Mouse (Mus musculus): ENCODE measurements at regions not wholly inside any gene's neighbourhood (a gene's known extent, or its start where the extent isn't known, plus 50 kb on each side); places are given as distances from the start of the nearest gene placed in this dataset.

GRCm38 (mm10) chr4:125289709-125290108, 162.1 kb upstream of the Zc3h12a start:
- ATAC-seq (replicated peaks; ENCODE audit: low FRiP score), result no peak
- Histone ChIP-seq H3K27me3 (peaks cover under 1% of the 10 kb centered on the region; the same call in 1 of the 2 replicates), H3K4me1 (no peaks in the 10 kb centered on the region), H3K4me3 (replicated peaks) (no peak overlapping the region), H3K4me2 (no peak overlapping the region), H3K9ac (no peak overlapping the region), H3K27ac (no peak overlapping the region), H3K36me3 (no peaks in the 10 kb centered on the region), H3K9me3 (replicated peaks) (no peaks in the 10 kb centered on the region)
- 19% methylated on average over 1 of the region's 1 CpGs for WGBS

DNA sequence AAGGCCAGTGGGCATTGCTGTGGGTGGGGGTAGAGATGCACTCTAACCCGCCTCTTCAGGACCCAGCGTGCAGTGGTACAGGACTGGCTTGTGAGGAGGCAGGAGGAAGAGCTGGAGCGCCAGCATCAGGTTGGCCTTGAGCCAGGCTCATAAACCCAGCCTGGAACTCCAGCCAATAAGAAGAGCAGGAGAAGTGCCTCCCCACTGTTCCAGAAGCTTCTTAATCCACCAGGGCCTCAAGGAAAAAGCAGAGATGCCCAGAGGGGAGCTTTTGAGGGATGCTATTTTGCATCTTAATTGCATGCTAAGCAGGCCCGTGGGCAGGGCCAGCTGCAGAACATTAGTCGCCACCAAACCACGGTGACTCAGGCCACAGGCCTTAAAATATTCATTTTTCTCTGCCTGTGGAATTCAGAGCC, 161.4 kb upstream of the Zc3h12a start:
- no peak overlapping the region for H3K27ac ChIP-seq
- 61% methylated on average over 6 of the region's 6 CpGs for WGBS
- H3K4me3 ChIP-seq (replicated peaks), result no peak overlapping the region
- H3K36me3 ChIP-seq, result no peaks in the 10 kb centered on the region
- no peak overlapping the region for H3K9ac ChIP-seq
- ATAC-seq (replicated peaks; ENCODE audit: low FRiP score), result no peak
- no peak overlapping the region for H3K4me2 ChIP-seq
- H3K9me3 ChIP-seq (replicated peaks), result no peaks in the 10 kb centered on the region
- peaks cover 6% of the 10 kb centered on the region; the same call in 1 of the 2 replicates for H3K27me3 ChIP-seq
- no peaks in the 10 kb centered on the region for H3K4me1 ChIP-seq

DNA sequence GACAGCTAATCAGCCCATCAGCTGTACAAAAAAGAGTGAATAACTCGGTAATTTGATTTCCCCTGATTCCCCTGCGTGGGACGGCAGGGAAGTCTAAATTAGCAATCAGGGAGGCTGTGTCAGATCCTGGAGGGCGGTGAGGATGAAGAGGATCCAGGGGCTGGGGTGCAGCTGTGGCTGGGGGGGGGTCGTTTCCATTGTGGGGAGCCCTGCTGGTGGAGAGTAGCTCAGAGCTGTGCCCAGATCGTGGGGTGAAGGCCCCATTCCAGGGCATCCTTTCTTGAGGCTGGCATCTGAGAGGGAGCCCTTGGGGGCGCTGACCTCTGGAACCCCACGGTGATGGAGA, 155.3 kb upstream of the Zc3h12a start:
- Histone ChIP-seq H3K27me3 (peaks cover 35% of the 10 kb centered on the region), H3K9ac (no peak overlapping the region)

GRCm38 (mm10) chr4:125282154-125282973, 154.7 kb upstream of the Zc3h12a start:
- no peaks in the 10 kb centered on the region for H3K36me3 ChIP-seq
- H3K4me2 ChIP-seq, result peak overlapping the region; percentile 3
- no peaks in the 10 kb centered on the region for H3K9me3 ChIP-seq (replicated peaks)
- 13% methylated on average over 21 of the region's 21 CpGs for WGBS
- H3K9ac ChIP-seq, result no peak overlapping the region
- ATAC-seq (replicated peaks; ENCODE audit: low FRiP score), result peak; percentile 73
- H3K4me1 ChIP-seq, result peaks cover 18% of the 10 kb centered on the region
- H3K27ac ChIP-seq, result no peak overlapping the region
- H3K4me3 ChIP-seq (replicated peaks), result no peak overlapping the region
- peaks cover 41% of the 10 kb centered on the region for H3K27me3 ChIP-seq

More for the DNA sequence above, 155.3 kb upstream of the Zc3h12a start:
- no peak overlapping the region for H3K27ac ChIP-seq
- H3K4me2 ChIP-seq, result no peak overlapping the region
- H3K36me3 ChIP-seq, result no peaks in the 10 kb centered on the region
- H3K4me1 ChIP-seq, result peaks cover 18% of the 10 kb centered on the region
- no peak for ATAC-seq (replicated peaks; ENCODE audit: low FRiP score)
- H3K9me3 ChIP-seq (replicated peaks), result no peaks in the 10 kb centered on the region
- 26% methylated on average over 8 of the region's 8 CpGs for WGBS
- H3K4me3 ChIP-seq (replicated peaks), result no peak overlapping the region

GRCm38 (mm10) chr4:125279165-125279564, 151.5 kb upstream of the Zc3h12a start:
- H3K4me1 ChIP-seq, result peaks cover 18% of the 10 kb centered on the region
- no peak overlapping the region for H3K27ac ChIP-seq
- peak; percentile 73 for ATAC-seq (replicated peaks; ENCODE audit: low FRiP score)
- no peak overlapping the region for H3K9ac ChIP-seq
- H3K27me3 ChIP-seq, result peaks cover 68% of the 10 kb centered on the region
- no peaks in the 10 kb centered on the region for H3K9me3 ChIP-seq (replicated peaks)
- H3K4me2 ChIP-seq, result 0 out of 2 replicates have a peak overlapping the region, but pooled peaks have one; percentile 21
- WGBS, result 4% methylated on average over 7 of the region's 7 CpGs
- no peak overlapping the region for H3K4me3 ChIP-seq (replicated peaks)
- H3K36me3 ChIP-seq, result no peaks in the 10 kb centered on the region

DNA sequence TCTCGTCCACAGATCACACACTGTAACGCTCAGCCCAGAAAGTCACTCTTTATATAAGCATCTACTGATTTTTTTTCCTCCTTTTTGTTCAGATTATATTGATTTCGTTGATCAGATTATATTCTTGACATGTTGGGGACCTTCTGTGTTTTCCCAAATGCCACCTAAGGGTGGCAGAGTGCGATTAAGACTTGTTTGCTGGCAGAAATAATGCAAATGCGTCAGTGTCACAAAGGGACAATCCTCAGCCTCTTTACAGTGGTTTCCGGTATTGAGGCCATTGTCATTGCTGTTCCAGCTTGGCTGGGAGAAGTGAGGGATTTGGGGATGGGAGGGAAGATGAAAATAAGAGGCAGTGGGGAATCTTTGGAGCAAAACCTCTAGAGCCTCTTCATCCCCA, 149.2 kb upstream of the Zc3h12a start:
- no peaks in the 10 kb centered on the region for H3K36me3 ChIP-seq
- no peak overlapping the region for H3K9ac ChIP-seq
- no peak overlapping the region for H3K4me2 ChIP-seq
- H3K9me3 ChIP-seq (replicated peaks), result no peaks in the 10 kb centered on the region
- no peak overlapping the region for H3K27ac ChIP-seq
- 0 out of 2 replicates have a peak, but pooled peaks cover 11% of the 10 kb centered on the region for H3K4me1 ChIP-seq
- H3K4me3 ChIP-seq (replicated peaks), result no peak overlapping the region
- H3K27me3 ChIP-seq, result peaks cover 71% of the 10 kb centered on the region
- no peak for ATAC-seq (replicated peaks; ENCODE audit: low FRiP score)
- 63% methylated on average over 6 of the region's 6 CpGs for WGBS

- Histone ChIP-seq H3K27me3 (peaks cover 66% of the 10 kb centered on the region), H3K4me3 (replicated peaks) (no peak overlapping the region), H3K9me3 (replicated peaks) (no peaks in the 10 kb centered on the region), H3K9ac (no peak overlapping the region), H3K36me3 (no peaks in the 10 kb centered on the region), H3K4me2 (no peak overlapping the region), H3K27ac (no peak overlapping the region), H3K4me1 (0 out of 2 replicates have a peak, but pooled peaks cover 11% of the 10 kb centered on the region)
- no peak for ATAC-seq (replicated peaks; ENCODE audit: low FRiP score)
- WGBS, result under 1% methylated on average over 13 of the region's 13 CpGs
Observed at GRCm38 (mm10) chr4:125275259-125275658, 147.6 kb upstream of the Zc3h12a start.

DNA sequence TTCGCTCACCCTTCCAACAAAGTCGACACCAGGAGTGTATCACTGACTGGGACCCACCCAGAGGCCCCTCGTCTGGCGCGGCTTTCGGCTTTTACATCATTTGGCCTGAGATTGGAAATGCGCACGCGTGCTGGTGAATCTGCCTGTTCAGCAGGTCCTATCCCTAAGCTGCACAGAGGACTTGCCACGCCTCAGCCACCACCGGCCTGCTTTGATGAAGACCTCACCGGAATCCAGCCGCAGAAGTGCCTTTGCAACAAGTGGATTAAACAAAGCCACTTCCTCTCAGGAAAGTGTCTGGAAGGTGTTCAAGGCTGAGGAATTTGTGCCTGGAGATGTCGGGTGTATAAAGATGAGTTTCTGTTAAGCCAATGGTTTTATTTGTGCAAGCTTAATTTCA, 143.3 kb upstream of the Zc3h12a start:
- WGBS, result 77% methylated on average over 14 of the region's 14 CpGs
- no peaks in the 10 kb centered on the region for H3K4me1 ChIP-seq
- H3K4me2 ChIP-seq, result no peak overlapping the region
- no peaks in the 10 kb centered on the region for H3K9me3 ChIP-seq (replicated peaks)
- ATAC-seq (replicated peaks; ENCODE audit: low FRiP score), result no peak
- H3K9ac ChIP-seq, result no peak overlapping the region
- H3K4me3 ChIP-seq (replicated peaks), result no peak overlapping the region
- H3K36me3 ChIP-seq, result no peaks in the 10 kb centered on the region
- H3K27ac ChIP-seq, result no peak overlapping the region
- peaks cover 61% of the 10 kb centered on the region for H3K27me3 ChIP-seq

GRCm38 (mm10) chr4:125266212-125266611, 138.6 kb upstream of the Zc3h12a start:
- H3K4me3 ChIP-seq (replicated peaks), result no peak overlapping the region
- no peak for ATAC-seq (replicated peaks; ENCODE audit: low FRiP score)
- WGBS, result 81% methylated on average over 1 of the region's 1 CpGs
- H3K9me3 ChIP-seq (replicated peaks), result no peaks in the 10 kb centered on the region
- peaks cover 35% of the 10 kb centered on the region for H3K27me3 ChIP-seq
- H3K9ac ChIP-seq, result no peak overlapping the region
- no peaks in the 10 kb centered on the region for H3K4me1 ChIP-seq
- no peak overlapping the region for H3K27ac ChIP-seq
- H3K36me3 ChIP-seq, result no peaks in the 10 kb centered on the region
- no peak overlapping the region for H3K4me2 ChIP-seq

GRCm38 (mm10) chr4:125265575-125265974, 137.9 kb upstream of the Zc3h12a start:
- Histone ChIP-seq H3K27me3 (peaks cover 37% of the 10 kb centered on the region), H3K4me1 (no peaks in the 10 kb centered on the region), H3K9ac (no peak overlapping the region), H3K36me3 (no peaks in the 10 kb centered on the region), H3K27ac (no peak overlapping the region), H3K9me3 (replicated peaks) (no peaks in the 10 kb centered on the region), H3K4me2 (no peak overlapping the region), H3K4me3 (replicated peaks) (no peak overlapping the region)
- no peak for ATAC-seq (replicated peaks; ENCODE audit: low FRiP score)
- WGBS, result 14% methylated on average over 5 of the region's 5 CpGs

DNA sequence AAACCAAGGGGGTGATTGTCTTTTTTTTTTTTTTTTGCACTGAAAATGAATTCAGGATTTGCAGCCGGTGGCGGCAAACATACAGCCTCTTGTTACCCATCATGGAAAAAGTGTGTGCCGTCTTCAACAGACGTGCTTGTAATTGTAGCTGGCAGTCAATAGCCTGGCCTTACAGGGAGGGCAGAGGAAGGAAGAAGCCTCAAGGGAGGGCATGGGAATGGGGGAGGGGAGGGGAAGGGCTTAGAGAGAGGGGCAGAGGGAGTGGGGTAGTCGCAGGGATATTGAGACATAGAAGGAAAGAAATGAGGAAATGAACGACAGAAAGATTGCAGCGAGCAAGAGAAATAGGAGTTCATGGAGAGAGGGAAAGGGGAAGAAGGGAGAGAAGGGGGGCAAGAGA, 137.4 kb upstream of the Zc3h12a start:
- no peaks in the 10 kb centered on the region for H3K9me3 ChIP-seq (replicated peaks)
- no peak overlapping the region for H3K9ac ChIP-seq
- H3K4me1 ChIP-seq, result no peaks in the 10 kb centered on the region
- no peak overlapping the region for H3K27ac ChIP-seq
- ATAC-seq (replicated peaks; ENCODE audit: low FRiP score), result no peak
- WGBS, result 40% methylated on average over 7 of the region's 7 CpGs
- no peak overlapping the region for H3K4me3 ChIP-seq (replicated peaks)
- H3K4me2 ChIP-seq, result no peak overlapping the region
- peaks cover 37% of the 10 kb centered on the region for H3K27me3 ChIP-seq
- no peaks in the 10 kb centered on the region for H3K36me3 ChIP-seq

- Histone ChIP-seq H3K27me3 (peaks cover 25% of the 10 kb centered on the region), H3K4me1 (no peaks in the 10 kb centered on the region), H3K9me3 (replicated peaks) (no peaks in the 10 kb centered on the region), H3K36me3 (no peaks in the 10 kb centered on the region), H3K27ac (no peak overlapping the region), H3K9ac (no peak overlapping the region), H3K4me2 (no peak overlapping the region), H3K4me3 (replicated peaks) (no peak overlapping the region)
- WGBS, result 75% methylated on average over 8 of the region's 8 CpGs
- ATAC-seq (replicated peaks; ENCODE audit: low FRiP score), result no peak
Observed at GRCm38 (mm10) chr4:125261547-125261946, 133.9 kb upstream of the Zc3h12a start.

- H3K9ac ChIP-seq, result no peak overlapping the region
- H3K9me3 ChIP-seq (replicated peaks), result no peaks in the 10 kb centered on the region
- WGBS, result 37% methylated on average over 10 of the region's 10 CpGs
- H3K27me3 ChIP-seq, result peaks cover 18% of the 10 kb centered on the region
- H3K4me2 ChIP-seq, result no peak overlapping the region
- no peak for ATAC-seq (replicated peaks; ENCODE audit: low FRiP score)
- H3K36me3 ChIP-seq, result no peaks in the 10 kb centered on the region
- H3K4me1 ChIP-seq, result no peaks in the 10 kb centered on the region
- no peak overlapping the region for H3K27ac ChIP-seq
- H3K4me3 ChIP-seq (replicated peaks), result no peak overlapping the region
Observed at GRCm38 (mm10) chr4:125259306-125259705, 131.7 kb upstream of the Zc3h12a start.
